Mouse (Mus musculus) adrenal gland, adult 8-10 months (tissue): ENCODE measurements around the gene Olfr502. TPM values are rescaled to one million over a fixed set of nuclear protein-coding genes. Genes with fewer than 3 reads are reported as not detected.
"Not testable (repeated sequence)": the region's sequence is repeated elsewhere in the genome, so short reads cannot be mapped to it uniquely, and the experiment has no call there.

Experiments
- DNase-seq: peaks from one replicate; pipeline ENCODE4 v3.0.0; 2022
- total RNA-seq, 4 experiments: library from RNA; stranded (reverse); gene quantifications; 2 replicates each; pipeline ENCODE4 v1.2.4; 2022

Olfr502 gene
- not detected for total RNA-seq

DNA sequence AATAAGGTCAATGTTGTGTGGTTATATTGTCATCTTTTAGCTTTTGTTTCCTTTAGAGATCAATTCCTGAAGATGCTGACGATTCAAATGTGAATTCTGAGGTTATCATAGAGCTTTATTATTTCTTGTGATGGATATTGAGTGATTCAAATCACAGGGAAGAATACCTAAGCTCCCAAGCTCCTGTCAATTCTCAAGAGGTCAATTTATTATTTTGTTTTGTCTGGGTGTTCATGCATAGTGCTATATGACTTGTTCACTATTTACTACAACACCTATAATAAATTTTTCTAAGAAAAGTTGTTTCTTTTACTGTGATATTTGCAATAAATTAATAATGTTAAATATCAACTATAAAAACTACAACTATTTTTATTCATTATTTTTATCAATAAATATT lies at the start of gene Olfr502:
Gene Olfr502, minus strand, starts transcription at position 101 of the 400 bp plus-strand sequence.
- DNase-seq: no peak

DNA sequence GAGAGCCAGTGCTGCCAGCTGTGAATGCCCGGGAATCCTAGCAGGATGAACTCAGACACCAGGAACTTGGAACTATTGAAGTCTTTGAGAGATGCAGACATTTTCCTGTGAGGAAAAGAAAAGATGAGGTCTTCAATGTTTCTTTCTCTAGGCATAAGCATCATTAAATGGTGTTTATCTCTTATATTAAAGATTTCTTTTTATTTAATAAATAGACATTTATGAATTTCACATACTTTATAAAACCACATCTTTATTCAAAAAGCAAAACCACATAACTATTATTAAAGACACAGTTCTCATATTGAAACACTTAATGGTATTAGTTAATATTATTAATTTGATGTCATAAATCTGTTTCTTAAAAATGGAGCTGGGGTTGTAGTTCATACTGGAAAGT lies 40.8 kb upstream of the Olfr502 start, which contains the start of gene Olfr504:
Gene Olfr504, minus strand, starts transcription at position 101 of the 400 bp plus-strand sequence.
- no peak for DNase-seq

DNA sequence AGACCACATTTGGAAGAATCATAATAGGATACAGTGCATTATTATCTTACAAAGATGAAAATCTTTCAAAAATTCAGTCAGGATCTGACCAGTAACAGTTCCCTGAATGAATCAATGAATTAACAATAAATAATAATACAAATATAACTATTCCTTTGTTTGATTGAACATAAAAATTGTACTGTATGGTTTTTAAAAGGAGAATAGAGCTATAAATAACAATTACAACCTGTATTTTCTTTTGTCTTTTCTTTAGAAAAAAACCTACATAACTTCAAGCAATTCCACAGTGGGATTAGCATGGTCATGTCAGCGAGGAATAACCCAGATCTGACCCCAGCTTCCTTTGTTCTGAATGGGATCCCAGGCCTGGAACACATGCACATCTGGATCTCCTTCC lies 19.4 kb upstream of the Olfr502 start, which contains the start of gene Olfr503:
Gene Olfr503, plus strand, starts transcription at position 301 of the 400 bp plus-strand sequence.
- DNase-seq: not testable (repeated sequence)

DNA sequence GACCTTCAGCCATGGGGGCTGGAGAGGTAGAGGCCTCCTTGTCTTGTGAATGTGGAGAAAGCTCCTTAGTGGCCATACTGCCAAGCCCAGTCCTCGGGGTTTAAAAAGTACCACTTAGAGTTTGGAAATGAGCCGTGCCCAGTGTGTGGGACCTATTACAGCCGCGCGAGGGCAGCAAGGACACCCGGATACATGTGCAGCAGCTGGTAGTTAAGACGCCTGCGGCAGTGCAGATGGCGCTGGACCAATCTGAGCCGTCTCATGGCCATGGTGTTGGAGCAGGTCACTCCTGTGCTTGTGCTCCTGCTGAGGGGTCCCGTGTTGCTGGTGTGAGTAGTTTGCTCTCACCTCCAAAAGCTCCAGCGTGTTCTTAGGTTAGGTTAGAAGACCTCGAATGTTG lies 17.6 kb upstream of the Olfr502 start:
- DNase-seq: no peak

Other genes with a start within 250 kb of the Olfr502 start
- not detected for gene Olfr490, start 236.1 kb downstream of the Olfr502 start, total RNA-seq
- gene Olfr491, start 211.6 kb downstream of the Olfr502 start, total RNA-seq: not detected
- not detected for gene Olfr492, start 201.4 kb downstream of the Olfr502 start, total RNA-seq
- not detected for gene Olfr493, start 178.1 kb downstream of the Olfr502 start, total RNA-seq
- not detected for gene Olfr494, start 159.7 kb downstream of the Olfr502 start, total RNA-seq
- gene Olfr495, start 131.9 kb downstream of the Olfr502 start, total RNA-seq: not detected
- gene Olfr497, start 104.6 kb downstream of the Olfr502 start, total RNA-seq: not detected
- not detected for gene Olfr498, start 59.7 kb downstream of the Olfr502 start, total RNA-seq
- not detected for gene Olfr503, start 19.5 kb upstream of the Olfr502 start, total RNA-seq
- gene Olfr504, start 40.7 kb upstream of the Olfr502 start, total RNA-seq: not detected
- gene Olfr506, start 85.7 kb upstream of the Olfr502 start, total RNA-seq: not detected
- not detected for gene Olfr507, start 96.7 kb upstream of the Olfr502 start, total RNA-seq
- not detected for gene Olfr508, start 104.9 kb upstream of the Olfr502 start, total RNA-seq
- gene Olfr509, start 126.8 kb upstream of the Olfr502 start, total RNA-seq: under 1 TPM in 1 of 4 experiments, not detected in 3; 0.18 TPM
- gene Olfr510, start 141.4 kb upstream of the Olfr502 start, total RNA-seq: not detected
- not detected for gene Olfr512, start 188.3 kb upstream of the Olfr502 start, total RNA-seq
- gene Olfr513, start 225.9 kb upstream of the Olfr502 start, total RNA-seq: not detected